Mouse (Mus musculus) ES-Bruce4 (cell line): Measurements from ENCODE around the gene Ajm1. TPM values are rescaled to one million over a fixed set of nuclear protein-coding genes. Genes with fewer than 3 reads are reported as not detected.

Experiments
- H3K27ac ChIP-seq: 2 replicates; pipeline ENCODE4 v1.5.1; 2012; ENCODE audit warnings: low read length, inconsistent platforms; ENCODE audit not compliant: insufficient read depth
- H3K27me3 ChIP-seq: 2 replicates; pipeline ENCODE4 v1.6.1; 2012; ENCODE audit warnings: mild to moderate bottlenecking, low read length, inconsistent platforms; ENCODE audit not compliant: control insufficient read depth, poor library complexity, insufficient read depth, severe bottlenecking
- H3K36me3 ChIP-seq: 2 replicates; pipeline ENCODE4 v1.6.1; 2012; ENCODE audit warnings: inconsistent platforms, mild to moderate bottlenecking, low read length, moderate library complexity; ENCODE audit not compliant: control insufficient read depth, poor library complexity, insufficient read depth, severe bottlenecking
- H3K4me1 ChIP-seq: one replicate; pipeline ENCODE4 v1.8.1; 2011; ENCODE audit warnings: low read length; ENCODE audit not compliant: control insufficient read depth, insufficient read depth
- H3K4me3 ChIP-seq: 2 replicates; pipeline ENCODE4 v1.5.1; 2011; ENCODE audit warnings: low read depth, mild to moderate bottlenecking, low read length
- H3K9ac ChIP-seq: 2 replicates; pipeline ENCODE4 v1.6.1; 2012; ENCODE audit warnings: low read depth, mild to moderate bottlenecking, inconsistent platforms; ENCODE audit not compliant: poor library complexity, severe bottlenecking
- H3K9me3 ChIP-seq: replicated peaks from 2 replicates; pipeline ENCODE4 v1.6.1; 2012; ENCODE audit warnings: mild to moderate bottlenecking, low read length, inconsistent platforms; ENCODE audit not compliant: control insufficient read depth, poor library complexity, insufficient read depth, severe bottlenecking
- CTCF ChIP-seq: IDR thresholded peaks from one replicate; pipeline ENCODE4 v1.8.1; 2011; ENCODE audit warnings: low read depth, low read length
- EP300 ChIP-seq: IDR thresholded peaks from 2 replicates; pipeline ENCODE4 v1.6.1; 2011; ENCODE audit warnings: low read depth, low read length; ENCODE audit not compliant: insufficient read depth
- POLR2A ChIP-seq: IDR thresholded peaks from one replicate; pipeline ENCODE4 v1.8.1; 2011; ENCODE audit warnings: low read length; ENCODE audit not compliant: insufficient read depth
- polyA plus RNA-seq: library from polyadenylated mRNA; stranded (reverse); fragments of >200 nt; gene quantifications from 2 replicates; pipeline ENCODE4 v1.2.4, GENCODE M21; 2011; ENCODE audit warnings: low read depth; ENCODE audit not compliant: missing spikeins, insufficient read depth, insufficient read length

Gene Ajm1
- polyA plus RNA-seq, 1 experiment, result 0.70 TPM

DNA sequence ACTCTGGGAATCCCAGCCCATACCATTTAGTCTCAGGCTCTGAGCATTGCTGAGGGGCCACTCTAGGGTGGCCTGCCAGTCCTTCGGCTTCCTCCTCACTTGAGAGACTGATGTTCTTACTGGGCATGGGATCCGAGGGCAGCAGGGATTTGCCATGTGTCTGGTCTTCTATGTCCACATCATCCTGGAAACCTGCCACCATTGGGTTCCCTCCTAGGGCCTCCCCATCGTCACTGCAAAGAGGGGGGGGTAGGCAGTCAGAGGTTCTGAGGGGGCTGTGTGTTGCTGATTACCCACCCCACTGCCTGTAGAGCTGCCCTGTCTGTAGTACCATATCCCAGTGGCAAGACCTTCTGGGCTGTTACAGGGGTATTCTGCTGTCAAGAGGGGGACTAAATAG, 4.0 kb upstream of the Ajm1 start:
- H3K4me1 ChIP-seq, result no peaks in the 10 kb centered on the region
- H3K36me3 ChIP-seq, result no peaks in the 10 kb centered on the region
- no peaks in the 10 kb centered on the region for H3K9me3 ChIP-seq
- TF ChIP-seq EP300 (no peak), CTCF (no peak), POLR2A (no peak)
- no peaks in the 10 kb centered on the region for H3K27me3 ChIP-seq
- no peak overlapping the region for H3K9ac ChIP-seq
- H3K4me3 ChIP-seq, result no peak overlapping the region
- H3K27ac ChIP-seq, result no peak overlapping the region

DNA sequence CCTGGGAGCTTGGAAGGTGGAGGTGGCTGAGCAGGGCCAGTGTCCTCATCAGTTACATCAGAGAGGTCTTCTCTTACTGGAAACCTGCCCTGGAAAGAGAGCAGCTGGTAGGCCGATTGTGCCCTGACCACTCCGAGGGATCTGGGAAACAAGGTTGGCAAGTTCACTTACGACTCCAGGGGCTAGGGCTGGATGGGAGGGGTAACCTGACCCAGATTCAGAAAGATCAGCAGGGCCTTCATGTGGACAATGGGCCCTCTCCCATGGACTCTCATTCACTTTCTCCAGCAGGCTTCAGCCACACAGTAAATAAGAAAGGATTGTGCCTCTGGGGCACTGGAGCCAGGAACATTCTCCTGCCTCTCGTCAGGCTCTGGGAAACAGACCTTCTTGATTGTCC, 3.3 kb upstream of the Ajm1 start:
- no peak overlapping the region for H3K27ac ChIP-seq
- no peaks in the 10 kb centered on the region for H3K9me3 ChIP-seq
- H3K36me3 ChIP-seq, result no peaks in the 10 kb centered on the region
- H3K9ac ChIP-seq, result no peak overlapping the region
- H3K27me3 ChIP-seq, result no peaks in the 10 kb centered on the region
- no peak overlapping the region for H3K4me3 ChIP-seq
- H3K4me1 ChIP-seq, result no peaks in the 10 kb centered on the region
- TF ChIP-seq CTCF (no peak), POLR2A (no peak), EP300 (no peak)

DNA sequence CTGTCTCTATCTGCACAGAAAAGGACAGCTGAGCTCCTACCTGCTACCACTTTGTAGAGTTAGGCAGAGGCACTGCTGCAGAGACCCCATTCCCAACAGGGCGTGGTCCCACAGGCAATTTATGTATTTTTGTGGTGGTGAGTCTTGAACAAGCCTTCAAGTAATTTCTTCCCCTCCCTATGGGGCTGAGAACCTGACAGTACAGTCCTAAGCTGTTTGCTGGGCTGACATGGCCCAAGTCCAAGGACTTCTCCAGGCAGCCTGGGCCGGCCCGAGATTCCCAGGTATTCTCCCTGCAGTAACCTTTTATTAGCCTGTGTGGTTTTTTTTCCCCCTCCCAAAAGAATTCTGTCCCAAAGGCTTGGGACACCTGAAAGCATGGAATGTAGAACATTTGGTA, 2.6 kb upstream of the Ajm1 start:
- TF ChIP-seq EP300 (no peak), CTCF (no peak), POLR2A (no peak)
- H3K9me3 ChIP-seq, result no peaks in the 10 kb centered on the region
- no peak overlapping the region for H3K9ac ChIP-seq
- no peaks in the 10 kb centered on the region for H3K27me3 ChIP-seq
- H3K27ac ChIP-seq, result no peak overlapping the region
- H3K36me3 ChIP-seq, result no peaks in the 10 kb centered on the region
- H3K4me3 ChIP-seq, result no peak overlapping the region
- H3K4me1 ChIP-seq, result no peaks in the 10 kb centered on the region

DNA sequence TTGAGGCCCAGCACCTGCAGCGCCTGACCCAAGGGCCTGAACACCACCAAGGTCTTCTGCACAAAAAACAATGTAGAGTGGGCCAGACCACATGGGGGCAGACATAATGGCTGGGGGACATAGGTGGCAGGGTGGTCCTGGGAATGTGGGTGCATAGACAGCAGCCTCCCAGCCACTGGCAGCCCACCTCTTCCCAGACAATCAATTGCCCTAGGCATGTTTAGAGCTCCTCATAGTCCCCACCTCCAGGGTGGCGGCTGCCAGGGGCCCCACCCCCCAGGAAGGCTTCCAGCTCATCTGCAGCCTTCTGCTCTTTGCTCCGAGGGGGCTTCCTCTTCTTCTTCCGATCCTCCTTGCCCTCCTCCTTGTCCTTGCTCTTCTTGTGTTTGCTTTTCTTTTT, 2.0 kb upstream of the Ajm1 start:
- H3K27ac ChIP-seq, result no peak overlapping the region
- H3K4me3 ChIP-seq, result no peak overlapping the region
- H3K36me3 ChIP-seq, result no peaks in the 10 kb centered on the region
- peaks cover 5% of the 10 kb centered on the region; the same call in 1 of the 2 replicates for H3K27me3 ChIP-seq
- TF ChIP-seq EP300 (no peak), CTCF (no peak), POLR2A (no peak)
- H3K9me3 ChIP-seq, result no peaks in the 10 kb centered on the region
- H3K9ac ChIP-seq, result no peak overlapping the region
- no peaks in the 10 kb centered on the region for H3K4me1 ChIP-seq

DNA sequence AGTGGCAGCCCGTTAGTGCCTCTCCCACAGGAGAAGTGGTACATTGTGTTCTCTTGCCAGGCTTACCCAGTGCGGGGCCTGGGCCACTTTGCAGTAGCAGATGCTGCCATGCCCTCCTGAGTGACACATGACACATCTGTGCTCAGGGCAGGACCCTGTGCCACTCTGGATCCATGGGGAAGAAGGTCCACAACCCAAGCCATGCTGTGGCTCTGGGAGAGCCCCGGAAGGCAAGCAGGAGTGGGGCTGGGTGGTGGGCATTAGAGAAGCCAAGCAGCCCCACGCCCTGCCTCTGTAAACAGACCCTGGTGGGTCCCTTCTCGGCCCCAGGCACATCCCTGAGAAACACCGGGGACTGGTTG, 1.5 kb upstream of the Ajm1 start:
- Histone ChIP-seq H3K27me3 (peaks cover 5% of the 10 kb centered on the region; the same call in 1 of the 2 replicates), H3K4me1 (no peaks in the 10 kb centered on the region), H3K4me3 (no peak overlapping the region), H3K27ac (no peak overlapping the region), H3K36me3 (no peaks in the 10 kb centered on the region), H3K9ac (no peak overlapping the region), H3K9me3 (no peaks in the 10 kb centered on the region)
- TF ChIP-seq EP300, result no peak
- TF ChIP-seq CTCF, result no peak
- no peak for TF ChIP-seq POLR2A

DNA sequence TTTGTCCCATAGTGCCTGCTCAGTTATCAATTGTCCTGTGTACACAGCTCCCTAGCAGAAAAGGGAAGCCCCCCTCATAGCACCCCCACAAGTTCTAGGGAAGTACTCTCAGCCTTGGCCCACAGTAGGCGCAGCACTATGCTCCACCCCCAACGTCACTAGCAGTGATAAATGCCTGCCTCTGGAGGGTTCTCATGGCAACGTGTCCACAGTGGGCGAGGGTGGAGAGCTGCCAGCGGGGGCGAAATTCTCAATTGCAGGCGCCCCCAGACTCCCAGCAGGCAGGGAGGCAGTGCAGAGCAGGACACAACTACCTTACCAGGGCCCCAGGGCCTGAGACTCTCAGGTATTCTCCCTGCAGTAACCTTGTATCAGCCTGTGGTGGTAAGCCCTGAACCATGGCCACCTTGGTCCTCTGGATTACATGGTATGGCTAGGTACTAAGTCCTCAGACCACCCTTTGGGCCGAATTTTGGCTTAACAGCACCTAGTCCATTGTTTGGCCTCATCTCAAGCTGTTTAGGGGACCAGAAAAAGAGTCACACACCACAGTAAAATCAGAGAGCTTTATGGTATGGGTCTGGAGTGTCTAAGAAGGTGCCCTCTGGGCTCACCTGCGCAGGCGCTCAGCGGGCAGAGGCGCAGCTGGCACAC, 1.0 kb upstream of the Ajm1 start:
- no peaks in the 10 kb centered on the region for H3K36me3 ChIP-seq
- H3K27ac ChIP-seq, result no peak overlapping the region
- no peak overlapping the region for H3K9ac ChIP-seq
- TF ChIP-seq EP300, result no peak
- no peak for TF ChIP-seq CTCF
- H3K4me1 ChIP-seq, result no peaks in the 10 kb centered on the region
- no peaks in the 10 kb centered on the region for H3K9me3 ChIP-seq
- peaks cover 5% of the 10 kb centered on the region; the same call in 1 of the 2 replicates for H3K27me3 ChIP-seq
- H3K4me3 ChIP-seq, result no peak overlapping the region
